Comparison of ENCODE assay signal across 19 mouse cellular contexts in genomic region chr11:113450028-113450427, GRCm38 (mm10).
A peak's percentile ranks its signal among the peaks of the same experiment; 100 is the strongest.
DNase-seq lines count a peak whose midpoint lies in the region; ATAC-seq lines count a peak whose summit lies in the region.
"Had no signal": no experiment of that assay in that cellular context is flagged by ENCODE, and none has a peak within 500 bp of the region (broad histone marks: within the 10 kb centered on the region; RNA-seq: fewer than 3 reads in every experiment).

No protein-coding gene starts in this region.

- intact Hi-C loops in gastrocnemius, postnatal 14 days (cut with DNase I; ENCODE audit: low total_unique reads), result no loop called here
- intact Hi-C loops in left cerebral cortex, postnatal 25 days (cut with DNase I), result no loop called here

- 0 out of 2 replicates have a peak, but pooled peaks cover 5% of the 10 kb centered on the region for H3K36me3 ChIP-seq in hindbrain, embryonic 10.5 days
- no peaks in the 10 kb centered on the region for H3K36me3 ChIP-seq in hindbrain, embryonic 16.5 days (ENCODE audit: control insufficient read depth, insufficient read depth, low read length)
- H3K36me3 ChIP-seq in embryonic facial prominence, embryonic 10.5 days (replicated peaks), result no peaks in the 10 kb centered on the region
- H3K36me3 ChIP-seq: embryonic facial prominence, embryonic 13.5 days; heart, embryonic 10.5 days; hindbrain, embryonic 13.5 days; intestine, embryonic 15.5 days had no signal

- H3K9ac ChIP-seq in hindbrain, embryonic 16.5 days (ENCODE audit: low read depth, low read length), result no peak overlapping the region
- H3K9ac ChIP-seq: embryonic facial prominence, embryonic 13.5 days; hindbrain, embryonic 13.5 days; intestine, embryonic 15.5 days had no signal

- no peak for DNase-seq in hindbrain, embryonic 10.5 days (ENCODE audit: low spot score)
- DNase-seq in ZHBTc4 (ENCODE audit: low read depth, low spot score), result peak; percentile 22
- DNase-seq in embryonic facial prominence, embryonic 10.5 days (ENCODE audit: low spot score), result no peak
- no peak for DNase-seq in gastrocnemius, postnatal 14 days
- DNase-seq in left cerebral cortex, postnatal 25 days (ENCODE audit: low spot score in 2 of 2), result no peak
- DNase-seq: adrenal gland, postnatal 10 days; cerebellum, adult 11-12 months; cerebellum, adult 9-10 months; cerebellum, postnatal 25 days; gastrocnemius, adult 2 months; gastrocnemius, postnatal 36 days; heart, adult 18-20 months; heart, postnatal 10 days; heart, postnatal 4 days had no signal

- H3K9me3 ChIP-seq in hindbrain, embryonic 10.5 days, result peaks cover 5% of the 10 kb centered on the region; the same call in 1 of the 2 replicates
- no peaks in the 10 kb centered on the region for H3K9me3 ChIP-seq in hindbrain, embryonic 16.5 days (ENCODE audit: control insufficient read depth, low read length)
- no peaks in the 10 kb centered on the region for H3K9me3 ChIP-seq in embryonic facial prominence, embryonic 10.5 days
- H3K9me3 ChIP-seq: heart, embryonic 10.5 days; intestine, embryonic 15.5 days had no signal

- no peak overlapping the region for H3K4me3 ChIP-seq in hindbrain, embryonic 10.5 days
- no peak overlapping the region for H3K4me3 ChIP-seq in hindbrain, embryonic 16.5 days (ENCODE audit: low read length)
- H3K4me3 ChIP-seq in embryonic facial prominence, embryonic 10.5 days, result no peak overlapping the region
- H3K4me3 ChIP-seq: embryonic facial prominence, embryonic 13.5 days; gastrocnemius, adult 2 months; heart, embryonic 10.5 days; hindbrain, embryonic 13.5 days; intestine, embryonic 15.5 days had no signal

- no peak for ATAC-seq in hindbrain, embryonic 16.5 days
- ATAC-seq: intestine, embryonic 15.5 days had no signal

- WGBS in hindbrain, embryonic 10.5 days, result 83% methylated on average over 6 of the region's 6 CpGs
- 83% methylated on average over 6 of the region's 6 CpGs for WGBS in hindbrain, embryonic 16.5 days
- 81% methylated on average over 6 of the region's 6 CpGs for WGBS in embryonic facial prominence, embryonic 10.5 days

- peaks cover 41% of the 10 kb centered on the region for H3K4me1 ChIP-seq in hindbrain, embryonic 10.5 days (replicated peaks)
- peaks cover 14% of the 10 kb centered on the region for H3K4me1 ChIP-seq in hindbrain, embryonic 16.5 days (ENCODE audit: control insufficient read depth, insufficient read depth, low read depth, low read length)
- H3K4me1 ChIP-seq in embryonic facial prominence, embryonic 10.5 days, result peaks cover 39% of the 10 kb centered on the region
- H3K4me1 ChIP-seq: intestine, embryonic 15.5 days had no signal

- H3K27ac ChIP-seq in hindbrain, embryonic 10.5 days, result peak overlapping the region; percentile 70
- H3K27ac ChIP-seq in hindbrain, embryonic 16.5 days (ENCODE audit: low read depth, low read length), result no peak overlapping the region
- 0 out of 2 replicates have a peak overlapping the region, but pooled peaks have one; percentile 4 for H3K27ac ChIP-seq in embryonic facial prominence, embryonic 10.5 days (replicated peaks)
- H3K27ac ChIP-seq: embryonic facial prominence, embryonic 13.5 days; gastrocnemius, adult 2 months; heart, embryonic 10.5 days; hindbrain, embryonic 13.5 days; intestine, embryonic 15.5 days had no signal

- peaks cover 9% of the 10 kb centered on the region; the same call in 1 of the 2 replicates for H3K27me3 ChIP-seq in hindbrain, embryonic 10.5 days (ENCODE audit: insufficient read depth, poor library complexity, severe bottlenecking)
- H3K27me3 ChIP-seq in hindbrain, embryonic 16.5 days (replicated peaks; ENCODE audit: control insufficient read depth, insufficient read depth, low read length), result no peaks in the 10 kb centered on the region
- no peaks in the 10 kb centered on the region for H3K27me3 ChIP-seq in embryonic facial prominence, embryonic 10.5 days (replicated peaks; ENCODE audit: low read depth, poor library complexity, severe bottlenecking)
- H3K27me3 ChIP-seq: embryonic facial prominence, embryonic 13.5 days; hindbrain, embryonic 13.5 days; intestine, embryonic 15.5 days had no signal

- H3K4me2 ChIP-seq in hindbrain, embryonic 16.5 days (ENCODE audit: low read length), result no peak overlapping the region
- H3K4me2 ChIP-seq: embryonic facial prominence, embryonic 13.5 days; hindbrain, embryonic 13.5 days; intestine, embryonic 15.5 days had no signal
